Mouse (Mus musculus): Measurements from ENCODE around the gene Erp27. TPM values are rescaled to one million over a fixed set of nuclear protein-coding genes. Genes with fewer than 3 reads are reported as not detected.
"Not testable (repeated sequence)": the region's sequence is repeated elsewhere in the genome, so short reads cannot be mapped to it uniquely, and the experiment has no call there.

Gene Erp27
- polyA plus RNA-seq, 1 experiment, result 0.05 TPM

DNA sequence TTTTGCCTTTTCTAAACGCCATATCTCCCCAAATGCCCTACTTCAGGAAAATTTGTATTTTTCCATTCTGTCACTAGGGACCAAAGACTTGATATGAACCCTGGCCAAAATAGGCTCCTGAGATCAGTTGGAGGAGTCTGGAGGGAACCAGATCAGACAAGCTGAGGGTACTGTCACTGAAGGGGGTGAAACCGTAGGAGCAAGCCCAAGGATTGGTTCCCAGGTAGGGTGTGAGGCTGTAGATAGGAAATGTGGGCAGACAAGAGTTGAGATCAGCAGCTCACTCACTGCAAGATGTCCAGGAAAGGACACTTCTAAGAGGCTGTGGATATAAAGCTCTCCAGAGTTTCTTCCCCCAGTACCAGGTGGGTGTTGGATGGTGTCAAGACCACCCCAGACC, 30.0 kb downstream of the Erp27 start:
- no peak overlapping the region for H3K4me2 ChIP-seq (ENCODE audit: low read depth)
- H3K4me3 ChIP-seq, result no peak overlapping the region
- no peak overlapping the region for H3ac ChIP-seq (ENCODE audit: control insufficient read depth, insufficient read length)
- H3K27me3 ChIP-seq (ENCODE audit: control insufficient read depth, insufficient read depth, insufficient read length), result no peaks in the 10 kb centered on the region
- TF ChIP-seq E2F4 (IDR thresholded peaks at IDR 0.05; ENCODE audit: insufficient read depth) (no peak), POLR2AphosphoS2 (IDR thresholded peaks at IDR 0.05; ENCODE audit: insufficient read length, low read depth) (no peak), USF1 (IDR thresholded peaks at IDR 0.05; ENCODE audit: low read depth) (no peak), MYOG (IDR thresholded peaks at IDR 0.05; ENCODE audit: control insufficient read depth in 1 of 3, insufficient read depth in 1 of 3, insufficient read length in 2 of 3, low read depth in 2 of 3) (no peak), SRF (IDR thresholded peaks at IDR 0.05; ENCODE audit: control insufficient read depth, insufficient read length, low read depth) (no peak)
- no peaks in the 10 kb centered on the region for H3K36me3 ChIP-seq (ENCODE audit: control insufficient read depth, insufficient read depth)
- H3K79me2 ChIP-seq (ENCODE audit: control insufficient read depth, insufficient read depth), result no peaks in the 10 kb centered on the region

DNA sequence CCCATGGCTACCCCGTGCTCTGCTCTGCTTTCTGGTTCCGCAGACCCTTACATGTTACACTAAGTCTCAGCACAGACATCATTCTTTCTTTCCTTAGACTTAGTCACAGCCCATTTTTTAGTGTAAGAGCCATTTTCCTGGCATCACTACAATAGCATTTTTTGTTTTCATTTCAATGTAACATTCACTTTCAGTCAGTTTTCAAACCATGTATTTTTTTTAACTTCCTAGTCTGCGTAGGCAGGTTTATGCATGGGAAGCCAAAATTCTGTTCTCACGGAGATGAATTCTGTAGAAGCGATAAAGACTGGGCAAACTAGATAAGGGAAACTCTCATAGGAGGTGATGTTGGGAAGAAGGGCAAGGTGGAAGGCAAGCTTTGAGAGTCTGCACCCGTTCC, 32.4 kb downstream of the Erp27 start:
- Histone ChIP-seq H3K4me2 (ENCODE audit: low read depth) (no peak overlapping the region), H3K36me3 (ENCODE audit: control insufficient read depth, insufficient read depth) (no peaks in the 10 kb centered on the region), H3K79me2 (ENCODE audit: control insufficient read depth, insufficient read depth) (no peaks in the 10 kb centered on the region), H3K27me3 (ENCODE audit: control insufficient read depth, insufficient read depth, insufficient read length) (no peaks in the 10 kb centered on the region), H3ac (ENCODE audit: control insufficient read depth, insufficient read length) (no peak overlapping the region), H3K4me3 (no peak overlapping the region)
- TF ChIP-seq POLR2AphosphoS2 (IDR thresholded peaks at IDR 0.05; ENCODE audit: insufficient read length, low read depth) (no peak), REST (IDR thresholded peaks at IDR 0.05; ENCODE audit: insufficient read depth, insufficient read length) (no peak), SRF (IDR thresholded peaks at IDR 0.05; ENCODE audit: control insufficient read depth, insufficient read length, low read depth) (no peak)

DNA sequence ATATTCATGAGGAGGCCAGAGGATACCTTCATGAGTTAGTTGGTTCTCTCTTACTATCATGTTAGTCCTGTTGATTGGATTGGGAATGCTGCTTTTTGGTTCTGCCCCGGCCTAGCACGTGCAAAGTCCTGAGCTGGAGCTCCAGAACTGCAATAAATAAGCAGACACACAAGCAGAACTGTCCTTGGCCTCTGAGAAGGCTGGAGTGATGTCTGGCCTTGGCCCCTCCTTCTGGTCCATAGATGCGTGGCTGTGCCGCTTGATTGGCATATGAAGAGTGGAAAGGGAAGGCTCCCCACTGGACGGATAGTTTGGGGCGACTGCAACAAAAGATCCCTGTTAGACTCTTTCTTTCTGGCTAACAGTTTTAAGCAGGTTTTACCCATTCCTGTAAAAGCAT, 32.9 kb downstream of the Erp27 start:
- Histone ChIP-seq H3ac (ENCODE audit: control insufficient read depth, insufficient read length) (no peak overlapping the region), H3K4me3 (no peak overlapping the region), H3K27me3 (ENCODE audit: control insufficient read depth, insufficient read depth, insufficient read length) (no peaks in the 10 kb centered on the region), H3K4me2 (ENCODE audit: low read depth) (no peak overlapping the region), H3K79me2 (ENCODE audit: control insufficient read depth, insufficient read depth) (no peaks in the 10 kb centered on the region), H3K36me3 (ENCODE audit: control insufficient read depth, insufficient read depth) (no peaks in the 10 kb centered on the region)
- no peak for TF ChIP-seq TCF3 (IDR thresholded peaks at IDR 0.05; ENCODE audit: insufficient read length, low read depth)
- TF ChIP-seq MAX (IDR thresholded peaks at IDR 0.05; ENCODE audit: low read depth), result no peak
- no peak for TF ChIP-seq E2F4 (IDR thresholded peaks at IDR 0.05; ENCODE audit: insufficient read depth)
- no peak for TF ChIP-seq POLR2AphosphoS2 (IDR thresholded peaks at IDR 0.05; ENCODE audit: insufficient read length, low read depth)
- no peak for TF ChIP-seq CEBPB (IDR thresholded peaks at IDR 0.05; ENCODE audit: insufficient read depth, poor library complexity, severe bottlenecking)
- TF ChIP-seq POLR2A (IDR thresholded peaks at IDR 0.05; ENCODE audit: insufficient read length, low read depth), result no peak
- no peak for TF ChIP-seq MYOD1 (IDR thresholded peaks at IDR 0.05; ENCODE audit: control insufficient read depth in 1 of 3, insufficient read length in 2 of 3, low read depth in 2 of 3)
- TF ChIP-seq TCF12 (IDR thresholded peaks at IDR 0.05; ENCODE audit: insufficient read depth, poor library complexity, severe bottlenecking), result no peak
- TF ChIP-seq REST (IDR thresholded peaks at IDR 0.05; ENCODE audit: insufficient read depth, insufficient read length), result no peak
- no peak for TF ChIP-seq USF1 (IDR thresholded peaks at IDR 0.05; ENCODE audit: low read depth)
- no peak for TF ChIP-seq MYOG (IDR thresholded peaks at IDR 0.05; ENCODE audit: control insufficient read depth in 1 of 3, insufficient read depth in 1 of 3, insufficient read length in 2 of 3, low read depth in 2 of 3)
- TF ChIP-seq SRF (IDR thresholded peaks at IDR 0.05; ENCODE audit: control insufficient read depth, insufficient read length, low read depth), result no peak

DNA sequence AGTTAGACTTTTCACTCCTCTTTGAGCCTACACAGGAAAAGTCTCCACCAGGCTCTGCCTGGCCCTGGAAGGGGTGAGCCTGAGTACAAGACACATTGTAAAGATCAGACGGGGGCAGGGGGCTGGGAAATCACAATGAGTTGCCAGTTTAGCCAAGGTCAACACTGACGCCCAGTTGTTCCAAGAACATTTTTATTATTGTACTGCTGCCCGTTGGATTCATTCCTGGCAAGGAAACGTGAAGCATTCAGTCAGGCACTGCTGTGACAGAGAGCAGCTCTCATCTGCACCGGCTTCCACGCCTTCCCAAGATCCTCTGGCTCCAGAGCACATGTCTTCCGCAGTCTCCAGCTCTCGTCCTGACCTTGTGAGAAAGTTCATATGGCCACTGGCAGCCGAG, 34.1 kb downstream of the Erp27 start:
- H3K4me3 ChIP-seq, result no peak overlapping the region
- TF ChIP-seq MYOG (IDR thresholded peaks at IDR 0.05; ENCODE audit: control insufficient read depth in 1 of 3, insufficient read depth in 1 of 3, insufficient read length in 2 of 3, low read depth in 2 of 3) (no peak), POLR2AphosphoS2 (IDR thresholded peaks at IDR 0.05; ENCODE audit: insufficient read length, low read depth) (no peak), REST (IDR thresholded peaks at IDR 0.05; ENCODE audit: insufficient read depth, insufficient read length) (no peak), SRF (IDR thresholded peaks at IDR 0.05; ENCODE audit: control insufficient read depth, insufficient read length, low read depth) (no peak), MAX (IDR thresholded peaks at IDR 0.05; ENCODE audit: low read depth) (no peak), TCF3 (IDR thresholded peaks at IDR 0.05; ENCODE audit: insufficient read length, low read depth) (no peak), USF1 (IDR thresholded peaks at IDR 0.05; ENCODE audit: low read depth) (no peak), POLR2A (IDR thresholded peaks at IDR 0.05; ENCODE audit: insufficient read length, low read depth) (no peak), MYOD1 (IDR thresholded peaks at IDR 0.05; ENCODE audit: control insufficient read depth in 1 of 3, insufficient read length in 2 of 3, low read depth in 2 of 3) (no peak), CEBPB (IDR thresholded peaks at IDR 0.05; ENCODE audit: insufficient read depth, poor library complexity, severe bottlenecking) (no peak), E2F4 (IDR thresholded peaks at IDR 0.05; ENCODE audit: insufficient read depth) (no peak), TCF12 (IDR thresholded peaks at IDR 0.05; ENCODE audit: insufficient read depth, poor library complexity, severe bottlenecking) (no peak)
- H3K79me2 ChIP-seq (ENCODE audit: control insufficient read depth, insufficient read depth), result no peaks in the 10 kb centered on the region
- H3K27me3 ChIP-seq (ENCODE audit: control insufficient read depth, insufficient read depth, insufficient read length), result no peaks in the 10 kb centered on the region
- H3ac ChIP-seq (ENCODE audit: control insufficient read depth, insufficient read length), result no peak overlapping the region
- no peak overlapping the region for H3K4me2 ChIP-seq (ENCODE audit: low read depth)
- H3K36me3 ChIP-seq (ENCODE audit: control insufficient read depth, insufficient read depth), result no peaks in the 10 kb centered on the region

DNA sequence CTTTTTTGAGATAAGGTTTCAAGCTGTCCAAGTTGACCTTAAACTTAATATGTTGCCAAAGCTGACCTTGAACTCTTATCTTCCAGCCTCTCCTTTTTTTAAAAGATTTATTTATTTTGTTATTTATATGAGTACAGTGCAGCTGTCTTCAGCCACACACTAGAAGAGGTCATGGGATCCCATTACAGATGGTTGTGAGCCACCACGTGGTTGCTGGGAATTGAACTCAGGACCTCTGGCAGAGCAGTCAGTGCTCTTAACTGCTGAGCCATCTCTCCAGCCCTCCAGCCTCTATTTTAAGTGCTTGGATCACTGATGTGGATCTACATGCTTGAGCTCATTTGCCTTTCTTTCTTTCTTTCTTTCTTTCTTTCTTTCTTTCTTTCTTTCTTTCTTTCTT, 37.2 kb downstream of the Erp27 start:
- H3K27me3 ChIP-seq (ENCODE audit: control insufficient read depth, insufficient read depth, insufficient read length); H3K4me2 ChIP-seq (ENCODE audit: low read depth); H3K36me3 ChIP-seq (ENCODE audit: control insufficient read depth, insufficient read depth); H3K79me2 ChIP-seq (ENCODE audit: control insufficient read depth, insufficient read depth); H3K4me3 ChIP-seq; H3ac ChIP-seq (ENCODE audit: control insufficient read depth, insufficient read length): not testable (repeated sequence)

Data from myocyte (in vitro differentiated cells).